Mouse (Mus musculus) kidney, postnatal 25 days (tissue): ENCODE results near the gene St7.
A peak's percentile ranks its signal among the peaks of the same experiment; 100 is the strongest.

Experiments used
- DNase-seq, 2 experiments: peaks; one replicate each; pipeline ENCODE4 v3.0.0; 2021; ENCODE audit warnings: mixed read lengths in 2 of 2

Gene St7

GRCm38 (mm10) chr6:17912825-17913224, 220.1 kb downstream of the St7 start:
- no peak for DNase-seq

- DNase-seq: no peak
These were observed 220.6 kb downstream of the St7 start for GRCm38 (mm10) chr6:17913315-17913714.

GRCm38 (mm10) chr6:17914300-17914699, 221.6 kb downstream of the St7 start:
- DNase-seq: peak in 1 of 2 experiments; percentile 37

GRCm38 (mm10) chr6:17917233-17917632, 224.5 kb downstream of the St7 start:
- no peak for DNase-seq

GRCm38 (mm10) chr6:17922180-17922579, 229.4 kb downstream of the St7 start:
- no peak for DNase-seq

GRCm38 (mm10) chr6:17922967-17923366, 230.2 kb downstream of the St7 start:
- no peak for DNase-seq

- no peak for DNase-seq
These were observed 230.6 kb downstream of the St7 start for GRCm38 (mm10) chr6:17923370-17923769.

- DNase-seq: no peak
These were observed 231.3 kb downstream of the St7 start for GRCm38 (mm10) chr6:17923894-17924505.

GRCm38 (mm10) chr6:17925267-17925666, 232.5 kb downstream of the St7 start:
- peak in 1 of 2 experiments; percentile 26 for DNase-seq

GRCm38 (mm10) chr6:17927746-17928145, 235.0 kb downstream of the St7 start:
- DNase-seq: no peak

GRCm38 (mm10) chr6:17931187-17931586, 238.5 kb downstream of the St7 start:
- no peak for DNase-seq

- DNase-seq: no peak
These were observed 239.1 kb downstream of the St7 start for GRCm38 (mm10) chr6:17931835-17932234.

- no peak for DNase-seq
These were observed 240.1 kb downstream of the St7 start for GRCm38 (mm10) chr6:17932806-17933205.

- DNase-seq: no peak
These were observed 246.1 kb downstream of the St7 start for GRCm38 (mm10) chr6:17938631-17939346.

- no peak for DNase-seq
These were observed 249.2 kb downstream of the St7 start for GRCm38 (mm10) chr6:17941916-17942315.

GRCm38 (mm10) chr6:17942344-17942743, 249.6 kb downstream of the St7 start:
- no peak for DNase-seq

GRCm38 (mm10) chr6:17943877-17944617, 251.3 kb downstream of the St7 start:
- no peak for DNase-seq

- DNase-seq: no peak
These were observed 253.7 kb downstream of the St7 start for GRCm38 (mm10) chr6:17946456-17946855.

- no peak for DNase-seq
These were observed 254.5 kb downstream of the St7 start for GRCm38 (mm10) chr6:17947130-17947831.

GRCm38 (mm10) chr6:17949103-17949502, 256.4 kb downstream of the St7 start:
- DNase-seq: no peak

- DNase-seq: no peak
These were observed 259.0 kb downstream of the St7 start for GRCm38 (mm10) chr6:17951779-17952178.

- no peak for DNase-seq
These were observed 270.7 kb downstream of the St7 start for GRCm38 (mm10) chr6:17963455-17963854.

GRCm38 (mm10) chr6:17968467-17969144, 275.9 kb downstream of the St7 start:
- DNase-seq: no peak
